Mouse (Mus musculus) lung, adult 18-20 months (tissue): Measurements from ENCODE around the gene Cnnm1.
A peak's percentile ranks its signal among the peaks of the same experiment; 100 is the strongest.

Experiments used
- DNase-seq, 2 experiments: peaks; one replicate each; pipeline ENCODE4 v3.0.0; 2022; ENCODE audit warnings: mixed read lengths in 2 of 2

Gene Cnnm1

DNA sequence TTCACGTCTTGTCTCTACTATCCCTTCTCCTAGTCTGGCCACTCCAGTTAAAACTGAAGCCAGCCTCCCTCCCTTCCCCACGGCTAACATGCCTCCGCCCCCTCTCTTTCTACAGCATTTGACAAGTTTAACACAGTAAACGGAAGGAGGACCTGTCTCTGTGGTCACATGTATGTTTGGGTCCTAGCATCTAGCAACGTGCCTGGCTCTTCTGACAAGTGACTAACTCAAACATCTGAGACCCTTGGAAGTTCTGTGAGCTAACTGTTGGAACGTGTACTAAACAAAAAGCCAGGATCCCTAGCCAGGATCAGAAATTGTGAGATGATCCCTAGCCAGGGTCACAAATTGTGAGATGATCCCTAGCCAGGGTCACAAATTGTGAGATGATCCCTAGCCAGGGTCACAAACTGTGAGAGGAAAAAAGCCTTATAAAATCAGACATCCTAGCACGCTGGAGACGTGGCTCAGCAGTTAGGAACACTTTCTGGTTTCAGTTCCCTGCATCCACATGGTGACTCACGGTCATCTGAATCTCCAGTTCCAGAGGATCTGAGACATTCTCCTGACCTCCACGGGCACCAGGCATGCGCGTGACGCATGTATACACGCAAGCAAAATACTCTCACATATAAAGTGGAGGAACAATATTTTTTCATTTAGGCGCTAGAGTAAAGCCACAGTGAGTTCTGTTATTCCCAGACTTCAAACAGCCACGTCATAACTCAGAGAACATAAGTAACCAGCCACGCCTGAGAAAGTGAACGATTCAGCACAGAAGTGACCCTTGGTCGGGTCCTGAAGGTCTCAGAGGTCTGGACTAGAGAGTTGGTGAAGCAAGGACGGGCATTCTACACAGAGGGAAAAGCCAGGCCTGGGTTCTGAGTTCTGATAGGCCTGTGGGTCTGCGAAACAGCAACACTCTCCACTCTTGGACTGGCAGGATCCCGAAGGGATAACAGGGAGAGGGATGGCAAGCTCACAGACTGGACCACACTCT, 71.7 kb downstream of the Cnnm1 start:
- peak; percentile 25 to 31 for DNase-seq

DNA sequence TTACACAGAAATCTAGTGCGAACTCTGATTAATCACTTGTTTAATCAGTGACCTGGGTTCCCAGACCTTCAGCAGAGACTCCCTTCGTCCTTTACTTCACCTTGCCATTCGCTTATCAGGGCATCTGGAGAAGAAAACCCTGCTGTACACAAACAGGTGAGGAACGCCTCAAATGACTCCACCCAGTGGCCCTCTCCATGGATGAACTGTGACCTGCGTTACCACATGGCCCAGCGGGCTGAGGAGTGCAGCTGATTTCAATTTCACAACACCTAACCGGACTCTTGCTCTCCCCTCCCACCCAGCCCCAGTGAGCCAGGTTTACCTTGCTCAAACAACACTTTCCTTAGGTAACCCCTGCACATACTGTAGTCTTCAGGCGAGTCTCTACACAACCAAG, 73.6 kb downstream of the Cnnm1 start:
- DNase-seq: peak in 1 of 2 experiments; percentile 32

DNA sequence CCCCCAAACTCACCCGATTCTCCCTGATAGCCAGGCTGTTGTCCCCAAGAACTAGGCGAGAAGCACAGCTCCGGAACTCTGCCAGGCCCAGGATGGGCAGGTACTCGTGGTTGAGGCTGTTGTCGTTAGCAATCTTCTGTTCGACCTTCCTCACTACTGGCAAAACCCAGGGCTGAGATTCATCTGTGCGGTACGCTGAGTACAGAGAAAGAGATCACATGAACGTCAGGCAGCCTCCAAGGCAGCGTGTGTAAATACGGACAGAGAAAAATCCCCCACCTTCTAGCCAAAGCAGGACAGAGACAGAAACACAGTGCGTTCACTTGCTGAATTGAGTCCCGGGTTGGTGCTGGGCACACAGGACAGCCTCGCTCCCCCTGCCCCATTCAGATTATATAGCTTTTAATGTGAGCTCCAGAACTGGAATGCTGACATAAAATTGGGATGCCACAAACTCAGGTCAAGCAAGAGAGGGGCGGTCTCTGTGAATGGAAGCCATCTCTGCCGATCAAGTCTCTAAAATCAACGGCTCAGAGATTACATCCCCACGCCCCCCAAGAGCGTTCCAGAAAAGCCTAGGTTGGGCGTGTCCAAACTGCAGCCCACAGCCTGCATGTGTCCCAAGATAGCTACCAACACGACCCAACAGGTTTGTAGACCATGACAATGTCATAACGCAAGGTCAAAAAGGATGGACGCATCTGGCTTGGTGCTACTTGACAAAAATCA, 75.6 kb downstream of the Cnnm1 start:
- DNase-seq: no peak

DNA sequence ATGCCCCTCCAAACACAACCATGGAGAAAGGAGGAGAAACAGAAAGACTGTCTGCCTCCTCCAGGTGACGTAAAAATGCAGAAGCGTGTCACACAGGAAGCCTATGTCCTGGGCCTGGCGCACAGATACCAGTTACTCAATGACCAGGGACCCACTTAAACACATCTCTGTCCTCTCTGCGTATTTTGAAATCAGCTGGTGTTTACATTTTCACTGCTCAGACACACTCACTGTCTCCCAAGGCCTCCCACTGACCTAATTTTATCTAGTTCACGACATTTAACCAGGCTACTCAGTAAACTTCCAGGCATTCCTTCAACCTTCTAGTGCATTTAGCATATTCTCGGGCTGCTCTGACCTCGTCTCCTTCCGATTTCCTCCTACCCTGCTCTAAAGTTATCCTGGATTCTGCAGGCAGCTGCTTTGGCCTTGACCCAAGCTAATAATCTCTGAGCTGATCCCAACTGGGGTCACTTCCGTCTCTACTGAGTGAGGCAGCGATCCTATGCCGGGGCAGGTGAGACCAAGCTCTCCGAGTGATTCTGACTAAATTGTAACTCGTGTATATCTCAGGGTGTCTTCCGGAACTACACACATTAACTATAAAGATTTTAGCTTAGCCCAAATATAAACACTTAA, 76.3 kb downstream of the Cnnm1 start:
- no peak for DNase-seq

DNA sequence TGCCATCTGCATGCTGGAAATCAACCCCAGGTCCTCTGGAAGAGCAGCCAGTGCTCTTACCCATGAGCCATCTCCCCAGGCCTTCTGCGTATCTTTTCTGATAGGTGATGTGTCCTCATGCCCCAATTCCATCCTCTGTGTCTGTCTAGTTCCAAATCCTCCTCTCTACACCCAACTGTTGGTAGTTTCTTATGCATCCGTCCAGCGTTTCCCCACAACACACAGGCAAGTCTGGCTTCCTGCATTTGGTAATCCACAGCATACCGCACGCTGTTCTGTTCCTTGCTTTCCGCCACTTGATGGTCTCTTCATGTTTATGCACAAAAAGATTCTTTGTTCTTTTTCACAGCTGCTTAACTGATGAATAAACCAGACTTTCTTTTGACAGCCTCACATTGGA, 77.1 kb downstream of the Cnnm1 start:
- DNase-seq: no peak

DNA sequence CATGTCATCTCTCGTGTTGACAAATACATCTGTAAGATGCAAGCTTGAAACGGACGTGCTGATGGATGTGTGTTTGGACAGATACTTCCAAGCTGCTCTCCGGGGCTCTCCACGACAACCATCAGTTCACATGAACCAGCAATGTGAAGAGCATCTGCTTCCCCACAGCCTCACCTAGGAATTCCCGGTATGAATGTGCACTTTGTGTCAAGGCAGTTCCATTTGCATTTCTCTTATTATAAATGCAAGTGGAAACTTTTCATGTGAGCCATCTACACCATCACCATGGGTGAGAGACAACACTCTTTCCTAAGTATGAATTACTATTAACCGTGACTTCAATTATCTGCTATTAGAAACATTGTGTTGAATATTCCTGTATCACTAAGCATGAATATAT, 77.6 kb downstream of the Cnnm1 start:
- DNase-seq: no peak

DNA sequence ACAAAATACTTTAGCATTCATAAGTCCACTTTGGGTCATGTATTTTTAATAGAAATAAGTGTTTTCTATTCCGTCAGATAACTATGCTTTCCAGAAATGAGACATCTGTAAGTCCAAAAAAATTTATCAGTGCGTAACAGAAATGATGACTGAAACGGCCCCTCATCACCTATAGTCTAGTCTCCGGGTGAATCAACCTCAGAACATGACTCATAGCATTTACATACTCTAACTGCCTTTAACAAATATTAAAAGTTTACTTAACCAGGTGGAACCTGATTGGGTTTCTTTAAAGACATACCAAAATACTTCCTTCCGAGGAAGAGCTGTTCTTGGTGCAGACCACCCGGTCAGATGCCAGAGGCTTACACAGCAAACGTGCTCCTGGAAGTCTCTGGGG, 78.0 kb downstream of the Cnnm1 start:
- no peak for DNase-seq

DNA sequence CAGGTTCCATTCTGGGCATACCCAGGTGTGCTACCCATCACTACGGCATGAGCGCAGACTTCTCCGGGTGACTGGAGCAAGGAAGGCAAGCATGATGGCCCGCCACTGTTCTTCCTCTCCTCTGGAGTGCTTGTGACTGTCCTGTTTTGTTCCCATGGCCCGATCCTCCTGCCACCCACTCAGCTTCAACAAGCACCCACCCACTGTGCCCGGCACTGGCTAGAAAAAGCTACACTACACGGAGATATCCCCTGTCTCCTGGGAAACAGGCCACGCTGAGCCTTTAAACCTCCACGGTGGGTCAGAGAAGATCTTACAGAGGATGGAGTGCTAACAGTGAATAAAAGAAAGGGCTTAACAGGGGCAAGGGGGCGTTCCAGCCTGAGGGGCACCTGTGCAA, 79.0 kb downstream of the Cnnm1 start:
- no peak for DNase-seq

DNA sequence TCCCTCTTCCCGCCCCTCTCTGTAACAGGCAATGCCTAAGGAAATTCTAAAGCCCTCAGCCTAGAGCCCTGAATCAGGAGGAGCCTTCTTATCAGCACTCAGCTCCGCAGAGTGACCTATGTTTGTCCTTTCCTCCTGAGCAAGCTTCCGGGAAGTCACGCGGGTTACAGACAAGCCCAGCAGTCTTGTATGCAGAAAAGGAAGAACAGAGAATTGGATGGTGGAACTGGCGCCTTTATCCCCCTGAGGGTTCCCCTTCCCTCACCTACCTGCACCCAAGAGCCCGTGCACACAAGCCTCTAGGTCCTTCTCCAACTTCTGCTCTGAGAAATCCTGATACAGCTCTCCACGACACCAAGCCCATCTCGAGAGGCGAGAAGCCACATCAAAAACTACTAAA, 80.2 kb downstream of the Cnnm1 start:
- no peak for DNase-seq

DNA sequence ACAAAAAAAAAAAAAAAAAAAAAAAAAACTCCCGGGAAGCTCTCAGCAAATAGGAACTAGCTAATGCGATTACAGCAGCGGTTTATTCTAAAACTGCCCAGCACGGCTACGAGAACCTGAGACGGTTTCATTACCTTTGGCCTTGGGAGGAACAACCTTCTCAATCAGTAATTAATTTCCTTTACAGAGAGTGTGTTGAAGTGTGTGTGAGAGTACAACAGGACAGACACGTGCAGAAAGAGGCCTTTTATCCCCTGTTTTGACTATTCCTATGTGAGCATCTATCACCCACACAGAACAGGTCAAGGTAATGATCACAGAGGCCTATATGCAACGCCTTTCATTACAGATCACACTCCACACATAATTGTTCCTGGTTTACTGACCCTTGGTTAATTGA, 81.1 kb downstream of the Cnnm1 start:
- DNase-seq: no peak

DNA sequence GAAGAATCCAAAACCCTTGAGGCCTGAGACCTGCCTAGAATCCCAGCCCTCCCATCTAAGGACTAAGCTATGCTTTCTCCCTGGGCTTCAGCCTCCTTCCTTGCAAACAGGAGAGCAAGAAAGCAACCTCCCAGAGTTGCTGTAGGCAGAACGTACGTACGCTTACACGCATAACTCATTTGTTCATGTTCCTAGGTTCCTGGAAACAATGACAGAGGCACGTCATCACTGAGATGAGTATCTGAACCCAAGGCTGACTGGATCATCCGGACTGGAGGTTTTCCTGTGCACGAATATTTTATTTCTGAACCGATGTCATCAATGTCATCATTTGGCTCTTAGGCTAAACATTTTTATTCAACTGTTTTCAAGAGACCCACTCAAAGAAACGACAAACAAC, 81.8 kb downstream of the Cnnm1 start:
- no peak for DNase-seq

DNA sequence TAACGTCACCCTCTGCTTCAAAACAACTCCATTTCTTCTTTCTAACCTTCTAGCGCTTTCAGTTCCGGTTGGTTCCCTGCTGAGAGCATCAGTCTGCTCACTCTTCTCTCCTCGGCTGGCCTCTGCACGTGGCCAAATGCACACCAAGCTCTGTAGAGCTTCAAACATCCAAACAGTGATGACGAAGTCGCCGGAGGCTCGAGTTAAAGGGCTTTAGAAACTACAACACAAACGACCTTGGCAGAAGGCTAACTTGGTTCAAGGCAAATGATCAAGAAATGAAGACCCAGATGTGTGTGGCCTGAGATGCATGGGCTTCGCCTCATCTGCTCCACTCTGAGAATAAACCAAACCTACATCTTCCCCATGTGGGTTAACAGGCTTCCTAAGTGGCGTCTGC, 83.3 kb downstream of the Cnnm1 start:
- peak in 1 of 2 experiments; percentile 18 for DNase-seq

DNA sequence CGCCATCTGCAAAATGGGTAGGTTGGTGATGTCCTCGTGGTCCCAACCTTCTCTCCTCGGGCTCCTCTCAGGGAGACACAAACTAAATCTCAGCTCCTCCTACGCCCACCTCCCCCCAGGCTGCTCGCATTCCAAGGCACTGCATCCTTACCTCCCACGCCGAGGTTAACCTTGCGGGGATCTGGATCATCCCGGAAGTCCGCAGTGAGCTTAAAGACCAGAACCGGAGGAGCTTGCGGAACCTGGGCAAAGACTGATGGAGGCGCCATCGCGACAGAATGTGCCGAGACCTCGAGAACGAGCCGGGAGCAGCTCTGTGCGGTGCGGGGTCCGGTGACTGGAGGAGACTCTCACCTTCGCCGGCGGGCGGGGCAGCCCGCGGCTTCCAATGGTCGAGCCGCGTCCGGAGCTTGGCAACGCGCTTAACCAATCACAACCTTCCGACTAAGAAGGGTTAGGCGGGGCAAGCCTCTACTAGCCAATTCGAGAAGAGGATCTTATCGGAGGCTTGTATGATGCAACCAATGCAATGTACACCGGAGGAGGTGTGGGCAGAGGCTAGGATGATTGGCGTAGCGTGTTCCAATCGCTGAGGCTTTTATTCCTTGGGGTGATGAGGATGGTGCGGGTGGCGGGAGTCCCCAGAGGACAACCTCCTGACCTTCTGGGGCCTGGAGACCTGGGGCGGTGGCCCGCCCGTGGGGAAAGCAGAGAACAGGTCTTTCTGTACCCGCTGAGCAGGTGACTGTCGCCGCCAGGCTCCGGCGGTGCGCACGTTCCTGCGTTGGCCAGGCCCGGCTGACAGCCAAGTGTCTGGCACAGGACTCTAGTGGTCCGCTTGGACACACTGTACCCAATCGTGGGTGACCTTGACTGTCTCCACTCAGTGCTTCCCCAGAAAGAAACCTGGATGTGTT, 84.2 kb downstream of the Cnnm1 start, which contains the start of gene Got1:
TSS of gene Got1 (minus strand) at position 419 of the 917 bp plus-strand sequence.
- peak; percentile 97 for DNase-seq

DNA sequence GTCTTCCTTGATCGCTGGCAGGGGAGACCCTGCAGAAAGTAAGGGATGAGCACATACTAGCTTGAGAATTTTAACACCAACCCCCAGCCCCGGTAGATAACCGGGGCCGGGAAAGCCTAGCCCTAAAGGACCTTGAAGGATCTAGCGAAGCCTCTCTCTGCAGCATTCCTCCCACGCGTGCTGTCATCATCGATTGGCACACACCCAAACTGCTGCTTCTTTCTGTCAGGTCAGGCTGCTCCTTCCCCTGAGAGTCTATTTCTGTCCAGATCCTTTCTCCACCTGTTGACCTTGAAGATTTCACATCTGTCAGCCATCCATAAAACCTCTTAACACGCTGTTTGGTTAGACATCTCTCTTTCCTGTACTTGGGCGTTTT, 84.9 kb downstream of the Cnnm1 start:
- DNase-seq: peak; percentile 34 to 50

DNA sequence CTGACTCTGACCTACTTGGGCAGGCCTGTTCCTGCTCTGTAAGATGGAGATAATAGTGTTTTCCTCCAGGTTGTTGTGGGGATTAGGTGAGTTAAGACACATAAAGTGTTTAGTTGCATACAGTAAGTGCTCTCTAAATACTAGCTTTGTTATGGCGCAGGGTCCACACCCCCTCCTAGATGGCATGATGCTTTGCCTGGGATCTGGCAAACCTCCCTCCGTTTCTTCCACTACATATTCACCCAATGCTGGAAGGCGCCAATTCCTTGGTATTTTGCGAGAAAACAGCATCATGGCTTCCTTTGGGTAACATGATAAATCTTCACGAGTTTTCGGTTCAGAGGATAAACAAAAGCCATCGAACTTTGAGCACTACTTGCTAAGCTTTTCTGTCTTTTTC, 85.3 kb downstream of the Cnnm1 start:
- no peak for DNase-seq

DNA sequence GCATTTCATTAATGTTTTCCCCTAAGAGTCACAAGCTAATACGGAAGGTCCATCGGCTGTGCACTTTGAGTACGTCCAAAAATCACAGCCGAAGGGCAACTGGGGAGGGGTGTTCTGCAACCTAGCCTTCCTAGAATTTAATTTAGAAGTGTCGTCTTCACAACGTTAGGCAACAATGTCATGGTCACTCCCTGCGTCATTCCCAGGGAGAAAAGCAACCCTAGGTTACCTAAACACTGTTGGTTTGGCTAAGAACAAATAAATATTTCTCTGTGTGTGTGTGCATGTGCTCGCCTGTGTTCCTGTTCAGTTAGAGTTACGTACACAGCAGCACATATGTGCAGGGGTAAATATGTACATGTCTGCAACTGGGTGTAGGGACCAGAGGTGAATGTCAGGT, 85.8 kb downstream of the Cnnm1 start:
- DNase-seq: no peak

DNA sequence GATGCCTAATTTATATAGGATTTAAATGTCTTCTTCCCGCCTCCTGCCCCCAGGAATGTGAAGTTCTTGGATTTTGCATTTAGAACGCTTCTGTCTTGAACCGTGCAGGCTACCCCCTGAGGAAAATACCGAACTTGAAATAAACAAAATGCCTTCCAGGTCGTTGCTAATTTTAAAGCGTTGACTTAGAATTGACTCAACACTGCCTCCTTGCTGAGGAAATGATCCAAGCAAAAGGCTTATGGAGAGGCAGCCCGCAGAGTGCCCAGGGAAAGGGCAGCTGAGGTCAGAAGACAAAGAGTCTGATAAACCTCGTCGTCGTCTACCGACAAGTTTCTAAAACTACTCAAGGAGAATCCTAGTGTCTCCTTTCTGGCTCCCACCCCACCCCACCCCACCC, 86.9 kb downstream of the Cnnm1 start:
- DNase-seq: no peak

DNA sequence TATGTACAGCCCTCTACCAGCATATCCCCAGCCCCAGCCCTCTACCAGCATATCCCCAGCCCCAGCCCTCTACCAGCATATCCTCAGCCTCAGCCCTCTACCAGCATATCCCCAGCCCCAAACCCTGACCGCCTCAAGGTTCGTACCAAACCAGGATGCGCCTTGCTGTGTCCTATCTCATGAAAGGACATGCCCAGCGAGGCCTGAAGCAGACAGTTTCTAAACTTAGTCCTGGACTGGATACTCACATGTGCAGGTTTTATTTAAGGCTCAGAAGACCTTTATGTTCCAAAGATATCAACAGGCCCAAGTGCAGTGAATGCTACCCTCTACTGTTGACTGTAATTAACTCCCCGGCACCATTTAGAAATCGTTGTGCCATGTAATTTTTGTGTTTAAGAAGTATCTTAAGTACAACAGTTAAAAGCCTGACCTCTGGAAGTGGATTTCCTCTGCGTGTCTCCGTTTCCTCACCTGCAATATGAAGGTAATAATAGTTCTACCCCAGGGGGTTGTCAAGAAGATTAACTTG, 87.9 kb downstream of the Cnnm1 start:
- DNase-seq: no peak

DNA sequence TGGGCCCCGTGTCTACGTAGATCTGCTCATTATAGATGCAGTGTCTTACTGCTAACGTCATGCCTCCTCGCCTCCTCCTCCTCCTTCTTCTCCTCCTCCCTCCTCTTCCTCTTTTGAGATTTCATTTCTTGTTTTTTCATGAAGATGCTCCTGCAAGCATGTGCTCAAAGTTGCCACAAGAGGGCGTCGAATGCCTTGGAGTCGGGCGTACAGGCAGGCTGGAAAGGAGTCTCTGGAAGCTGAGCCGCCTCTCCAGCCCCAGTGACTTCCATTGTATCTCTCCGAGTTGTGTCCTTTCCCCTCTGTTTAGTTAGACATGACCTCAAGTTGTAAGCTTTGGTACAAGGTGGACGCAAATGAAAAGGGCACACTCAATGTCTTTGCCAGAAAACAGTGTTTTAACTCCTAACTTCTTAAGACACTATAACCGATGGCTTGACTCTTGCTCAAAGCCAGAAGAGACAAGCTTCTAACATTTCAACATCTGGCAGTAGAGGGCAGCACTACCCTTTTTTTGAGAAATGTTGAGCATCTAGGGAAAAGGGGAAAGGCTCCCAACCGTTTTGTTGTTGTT, 90.0 kb downstream of the Cnnm1 start:
- peak; percentile 66 to 73 for DNase-seq

DNA sequence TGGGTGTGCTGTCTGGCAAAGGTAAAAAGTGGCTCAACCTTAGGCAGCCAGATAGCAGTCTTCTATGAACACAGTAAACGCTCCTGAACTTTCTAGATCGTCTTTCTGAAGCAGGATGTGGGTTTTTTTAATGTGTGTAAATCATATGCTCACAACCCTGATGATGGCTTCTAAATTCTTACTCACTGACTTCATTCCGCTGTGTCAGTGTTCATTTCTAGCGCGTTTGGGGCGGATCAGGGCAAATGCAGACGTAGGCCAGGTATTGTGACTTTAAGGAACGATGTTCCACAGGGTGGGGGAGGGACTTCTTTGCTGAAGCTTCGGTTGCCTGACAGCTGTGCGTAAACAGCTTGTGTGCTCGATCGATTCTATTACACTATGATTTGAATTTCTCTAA, 90.7 kb downstream of the Cnnm1 start:
- DNase-seq: no peak

DNA sequence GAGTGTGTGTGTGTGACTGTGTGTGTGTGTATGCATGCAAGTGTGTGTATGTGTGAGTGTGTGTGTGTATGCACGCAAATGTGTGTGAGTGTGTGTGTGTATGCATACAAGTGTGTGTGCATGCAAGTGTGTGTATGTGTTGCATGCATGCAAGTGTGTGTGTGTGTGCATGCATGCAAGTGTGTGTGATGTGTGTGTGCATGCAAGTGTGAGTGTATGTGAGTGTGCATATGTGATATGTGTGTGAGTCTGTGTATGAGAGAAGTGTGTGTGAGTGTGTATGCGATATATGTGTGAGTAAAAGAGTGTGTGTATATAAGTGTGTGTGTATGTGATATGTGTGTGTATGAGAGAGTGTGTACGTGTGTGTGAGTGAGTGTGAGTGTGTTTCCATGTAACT, 95.1 kb downstream of the Cnnm1 start:
- no peak for DNase-seq
